Mouse (Mus musculus) stomach, embryonic 16.5 days (tissue): ENCODE measurements at regions not wholly inside any gene's neighbourhood (a gene's known extent, or its start where the extent isn't known, plus 50 kb on each side); places are given as distances from the start of the nearest gene placed in this dataset.
A peak's percentile ranks its signal among the peaks of the same experiment; 100 is the strongest.

Experiments used
- ATAC-seq: fragments of 200-750 bp; cut with Nextera tagmentation; 2 replicates; pipeline ENCODE4 v1.8.0; 2017; ENCODE audit warnings: moderate number of reproducible peaks, moderate TSS enrichment; ENCODE audit not compliant: insufficient read depth, low FRiP score
- H3K27ac ChIP-seq: fragments of 300-500 bp; sonication (generic); 2 replicates; pipeline ENCODE4 v1.5.1; 2014; ENCODE audit warnings: low read length
- H3K27me3 ChIP-seq: fragments of 300-500 bp; sonication (generic); 2 replicates; pipeline ENCODE4 v1.6.1; 2014; ENCODE audit warnings: low read length, control low read depth, mixed read lengths; ENCODE audit not compliant: control insufficient read depth, insufficient read depth
- H3K36me3 ChIP-seq: fragments of 300-500 bp; sonication (generic); 2 replicates; pipeline ENCODE4 v1.6.1; 2014; ENCODE audit warnings: low read length; ENCODE audit not compliant: control insufficient read depth, insufficient read depth
- H3K4me1 ChIP-seq: fragments of 300-500 bp; sonication (generic); 2 replicates; pipeline ENCODE4 v1.6.1; 2014; ENCODE audit warnings: low read length, control low read depth, mixed read lengths; ENCODE audit not compliant: control insufficient read depth, insufficient read depth
- H3K4me2 ChIP-seq: fragments of 300-500 bp; sonication (generic); 2 replicates; pipeline ENCODE4 v1.6.1; 2014; ENCODE audit warnings: low read depth, low read length, mixed read lengths
- H3K4me3 ChIP-seq: fragments of 300-500 bp; sonication (generic); replicated peaks from 2 replicates; pipeline ENCODE4 v1.5.1; 2014; ENCODE audit warnings: mild to moderate bottlenecking, low read length
- H3K9ac ChIP-seq: fragments of 300-500 bp; sonication (generic); 2 replicates; pipeline ENCODE4 v1.6.1; 2014; ENCODE audit warnings: low read length
- H3K9me3 ChIP-seq: fragments of 300-500 bp; sonication (generic); replicated peaks from 2 replicates; pipeline ENCODE4 v1.6.1; 2016; ENCODE audit warnings: low read length, control low read depth; ENCODE audit not compliant: control insufficient read depth
- WGBS: fragments of 180-500 bp; shearing (Covaris S2); extraction: QIAGEN DNeasy Blood & Tissue Kit; methylation state at CpG from one replicate; pipeline ENCODE4 v1.1.7; 2014; 5-methylcytosine and 5-hydroxymethylcytosine counted together

DNA sequence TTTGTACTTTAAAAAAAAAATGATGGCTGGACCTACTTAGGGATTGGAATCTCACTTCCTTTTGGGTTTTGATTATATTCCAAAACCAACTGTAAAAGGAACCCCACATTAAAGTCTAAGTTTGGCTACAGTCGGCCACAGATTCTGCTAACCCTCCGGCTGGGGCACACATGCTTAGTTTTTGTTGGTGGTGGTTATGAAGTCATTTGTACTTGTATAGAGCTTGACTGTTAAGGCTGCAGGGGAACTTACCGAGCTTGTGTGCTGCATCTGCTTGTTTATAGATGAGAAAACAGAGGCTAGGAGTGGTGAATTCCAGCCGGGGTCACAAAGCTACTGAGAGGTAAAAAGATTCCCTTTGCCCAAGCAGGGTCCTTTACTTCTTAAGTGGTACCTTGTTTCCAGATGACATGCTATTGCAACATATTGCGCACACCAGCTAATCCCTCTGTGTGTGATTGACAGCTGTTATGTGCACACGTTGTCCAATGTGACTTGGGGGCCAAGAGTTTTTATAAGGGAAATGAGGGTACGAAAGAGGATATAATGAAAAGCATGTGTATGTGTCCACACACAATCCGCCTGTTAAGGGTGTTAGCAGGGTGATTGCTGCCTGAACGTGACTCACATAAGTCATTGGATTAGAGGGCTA lies 169.8 kb downstream of the Enc1 start:
- Histone ChIP-seq H3K4me2 (no peak overlapping the region), H3K36me3 (no peaks in the 10 kb centered on the region), H3K9me3 (no peaks in the 10 kb centered on the region), H3K9ac (no peak overlapping the region), H3K4me3 (no peak overlapping the region), H3K4me1 (no peaks in the 10 kb centered on the region), H3K27me3 (no peaks in the 10 kb centered on the region; the same call in 1 of the 2 replicates), H3K27ac (no peak overlapping the region)
- no peak for ATAC-seq
- WGBS = 68% methylated on average over 9 of the region's 9 CpGs

- no peaks in the 10 kb centered on the region; the same call in 1 of the 2 replicates for H3K27me3 ChIP-seq
- no peaks in the 10 kb centered on the region for H3K36me3 ChIP-seq
- H3K4me3 ChIP-seq = no peak overlapping the region
- H3K9me3 ChIP-seq = no peaks in the 10 kb centered on the region
- H3K27ac ChIP-seq = no peak overlapping the region
- no peak for ATAC-seq
- no peaks in the 10 kb centered on the region for H3K4me1 ChIP-seq
- H3K4me2 ChIP-seq = no peak overlapping the region
- 75% methylated on average over 6 of the region's 6 CpGs for WGBS
- no peak overlapping the region for H3K9ac ChIP-seq
Observed at GRCm38 (mm10) chr13:97409891-97410525, 169.1 kb downstream of the Enc1 start.

- Histone ChIP-seq H3K4me3 (no peak overlapping the region), H3K4me2 (no peak overlapping the region), H3K9ac (no peak overlapping the region), H3K27me3 (no peaks in the 10 kb centered on the region; the same call in 1 of the 2 replicates), H3K36me3 (no peaks in the 10 kb centered on the region), H3K9me3 (no peaks in the 10 kb centered on the region), H3K27ac (no peak overlapping the region), H3K4me1 (no peaks in the 10 kb centered on the region)
- WGBS = 68% methylated on average over 8 of the region's 8 CpGs
- no peak for ATAC-seq
Observed at GRCm38 (mm10) chr13:97409291-97409780, 168.4 kb downstream of the Enc1 start.

GRCm38 (mm10) chr13:97408414-97409290 lies 167.7 kb downstream of the Enc1 start:
- no peak for ATAC-seq
- 67% methylated on average over 22 of the region's 22 CpGs for WGBS
- Histone ChIP-seq H3K4me2 (no peak overlapping the region), H3K4me1 (no peaks in the 10 kb centered on the region), H3K9me3 (no peaks in the 10 kb centered on the region), H3K27ac (no peak overlapping the region), H3K9ac (no peak overlapping the region), H3K4me3 (no peak overlapping the region), H3K36me3 (no peaks in the 10 kb centered on the region), H3K27me3 (no peaks in the 10 kb centered on the region; the same call in 1 of the 2 replicates)

DNA sequence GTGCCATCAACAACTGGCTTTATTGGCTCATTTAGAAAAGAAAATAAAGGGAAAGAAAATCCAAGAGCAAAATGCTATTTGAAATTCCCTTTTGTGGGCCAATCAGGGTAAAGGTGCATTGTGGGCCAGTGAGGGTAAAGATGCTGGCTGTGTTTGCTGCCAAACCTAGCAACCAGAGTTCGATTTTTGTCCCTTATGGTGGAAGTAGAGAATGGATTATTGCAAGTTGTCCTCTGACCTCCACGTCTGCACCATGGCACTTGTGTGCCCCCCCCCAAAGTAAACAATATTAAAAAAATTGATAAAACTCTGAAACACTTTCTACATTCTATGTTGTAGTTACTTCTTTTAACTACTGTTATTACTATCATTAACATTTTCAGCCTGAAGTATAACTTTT lies 166.9 kb downstream of the Enc1 start:
- Histone ChIP-seq H3K9ac (no peak overlapping the region), H3K36me3 (no peaks in the 10 kb centered on the region), H3K27ac (no peak overlapping the region), H3K27me3 (no peaks in the 10 kb centered on the region; the same call in 1 of the 2 replicates), H3K4me1 (no peaks in the 10 kb centered on the region), H3K4me2 (no peak overlapping the region), H3K9me3 (no peaks in the 10 kb centered on the region), H3K4me3 (no peak overlapping the region)
- 39% methylated on average over 2 of the region's 2 CpGs for WGBS
- ATAC-seq = no peak

- peak; percentile 33; the same call in 1 of the 2 replicates for ATAC-seq
- Histone ChIP-seq H3K4me2 (no peak overlapping the region), H3K36me3 (no peaks in the 10 kb centered on the region)
Observed at GRCm38 (mm10) chr13:97406678-97407077, 165.8 kb downstream of the Enc1 start.

DNA sequence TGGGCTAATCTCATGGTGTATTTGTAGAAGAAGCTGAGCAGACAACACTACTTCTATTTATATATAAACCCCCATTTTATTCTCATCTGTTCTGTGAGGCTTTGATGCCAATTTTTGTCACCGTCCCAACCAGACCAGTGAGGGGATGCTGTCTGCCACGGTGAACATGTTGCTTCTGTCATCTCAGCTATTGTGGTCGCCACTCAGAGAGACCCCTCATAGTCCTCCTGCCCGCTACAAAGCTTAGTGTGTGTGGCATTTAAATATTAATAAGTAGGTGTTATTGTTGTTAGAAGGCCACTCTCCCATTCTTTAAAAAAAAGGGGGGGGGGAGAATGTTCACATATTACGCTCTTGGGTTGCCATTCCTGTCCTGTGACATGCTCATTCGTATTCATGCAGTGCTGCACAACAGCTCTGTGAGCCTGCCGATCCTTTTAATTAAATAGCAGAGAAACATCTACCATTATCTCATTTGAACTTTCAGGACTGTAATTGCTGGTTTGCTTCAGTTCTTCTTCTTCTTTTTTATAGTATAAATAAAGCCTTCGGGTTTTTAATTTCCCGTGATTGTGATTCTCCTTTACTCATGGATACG lies 161.4 kb downstream of the Enc1 start:
- H3K9me3 ChIP-seq = no peaks in the 10 kb centered on the region
- no peak for ATAC-seq
- H3K9ac ChIP-seq = no peak overlapping the region
- H3K27me3 ChIP-seq = no peaks in the 10 kb centered on the region
- no peak overlapping the region for H3K27ac ChIP-seq
- no peaks in the 10 kb centered on the region for H3K4me1 ChIP-seq
- H3K4me3 ChIP-seq = no peak overlapping the region
- no peak overlapping the region for H3K4me2 ChIP-seq
- H3K36me3 ChIP-seq = no peaks in the 10 kb centered on the region
- 85% methylated on average over 10 of the region's 10 CpGs for WGBS

More at GRCm38 (mm10) chr13:97406678-97407077, 165.8 kb downstream of the Enc1 start:
- Histone ChIP-seq H3K27me3 (no peaks in the 10 kb centered on the region; the same call in 1 of the 2 replicates), H3K27ac (no peak overlapping the region), H3K4me3 (no peak overlapping the region), H3K9me3 (no peaks in the 10 kb centered on the region), H3K4me1 (no peaks in the 10 kb centered on the region), H3K9ac (no peak overlapping the region)
- 36% methylated on average over 7 of the region's 7 CpGs for WGBS

DNA sequence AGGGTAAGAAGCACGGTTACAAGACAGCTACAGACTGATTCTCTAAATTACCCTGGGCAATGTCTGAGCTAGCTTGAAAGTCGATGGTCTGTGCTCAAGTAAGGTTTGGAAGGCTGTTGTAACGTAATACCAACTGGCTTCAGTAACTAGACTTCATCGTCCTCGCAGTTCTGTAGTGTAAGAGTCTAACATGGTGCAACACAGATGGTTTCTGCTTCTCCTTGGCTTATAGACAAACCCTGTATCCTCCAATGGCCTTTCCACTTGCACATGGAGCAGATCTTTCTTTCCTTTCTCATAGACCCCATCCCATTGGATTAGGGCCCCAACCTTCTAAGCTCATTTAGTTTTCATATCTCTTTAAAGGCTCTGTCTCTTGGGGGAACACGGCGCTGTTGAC lies 160.7 kb downstream of the Enc1 start:
- Histone ChIP-seq H3K4me2 (no peak overlapping the region), H3K27me3 (no peaks in the 10 kb centered on the region), H3K9me3 (no peaks in the 10 kb centered on the region), H3K36me3 (no peaks in the 10 kb centered on the region), H3K4me3 (no peak overlapping the region), H3K27ac (no peak overlapping the region), H3K4me1 (no peaks in the 10 kb centered on the region), H3K9ac (no peak overlapping the region)
- ATAC-seq = no peak
- WGBS = 84% methylated on average over 7 of the region's 7 CpGs
